Mouse (Mus musculus) stomach, postnatal 0 days (tissue): ENCODE measurements around the gene Rtkn2.

Experiments
- CTCF ChIP-seq: IDR thresholded peaks from 2 replicates; pipeline ENCODE4 v1.5.1; 2016; ENCODE audit warnings: antibody characterized with exemption, low read depth, mild to moderate bottlenecking, moderate library complexity
- EP300 ChIP-seq: optimal IDR thresholded peaks from 2 replicates; pipeline ENCODE3; 2016; ENCODE audit warnings: antibody characterized with exemption

GRCm38 (mm10) chr10:68096395-68096794 lies 117.0 kb downstream of the Rtkn2 start:
- TF ChIP-seq EP300 = no peak
- no peak for TF ChIP-seq CTCF
